Mouse (Mus musculus) testis, postnatal 10 days (tissue): ENCODE measurements around the gene Hdac11.

Experiments
- DNase-seq: peaks from one replicate; pipeline ENCODE4 v3.0.0; 2021; ENCODE audit warnings: low spot score

Gene Hdac11

GRCm38 (mm10) chr6:91137343-91137956 lies 19.0 kb upstream of the Hdac11 start:
- DNase-seq, result no peak

- DNase-seq, result peak; percentile 84
Observed at GRCm38 (mm10) chr6:91139846-91140245, 16.6 kb upstream of the Hdac11 start.

DNA sequence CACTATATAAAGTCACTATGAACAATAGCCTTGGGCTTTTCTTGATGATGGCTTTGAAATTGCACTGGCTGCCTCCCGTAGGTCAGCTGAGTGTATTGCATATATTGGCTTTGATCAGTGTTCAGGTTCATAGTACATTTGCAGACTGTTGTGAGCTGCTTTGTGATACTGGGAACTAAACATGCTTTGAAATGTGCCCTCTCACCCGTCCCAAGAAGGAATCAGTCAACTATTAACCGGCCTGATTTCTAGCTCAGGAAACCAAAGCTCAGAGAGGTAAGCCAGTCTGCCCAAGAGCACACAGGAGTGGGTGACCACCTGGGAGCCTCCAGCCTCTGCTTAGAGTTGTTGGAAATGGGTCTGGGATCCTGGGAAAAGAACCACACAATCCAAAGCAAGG lies 11.4 kb upstream of the Hdac11 start:
- no peak for DNase-seq

DNA sequence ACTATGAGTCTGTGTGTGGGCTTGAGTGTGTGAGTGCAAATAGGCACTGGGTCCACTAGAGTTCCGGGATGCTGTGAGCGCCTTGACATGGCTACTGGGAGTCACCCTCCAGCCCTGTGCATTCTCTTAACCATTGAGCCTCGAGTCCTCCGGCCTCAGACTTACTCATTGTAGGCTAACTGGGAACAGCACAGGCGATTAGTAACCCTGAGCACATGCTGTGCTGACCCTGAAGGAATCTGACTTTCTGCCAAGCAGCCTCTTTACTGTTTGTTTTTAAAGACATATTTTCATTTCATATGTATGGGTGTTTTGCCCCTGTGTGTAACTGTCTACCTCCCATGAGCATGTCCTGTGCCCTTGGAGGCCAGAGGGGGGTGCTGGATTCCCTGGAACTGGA lies 10.9 kb upstream of the Hdac11 start:
- no peak for DNase-seq

DNA sequence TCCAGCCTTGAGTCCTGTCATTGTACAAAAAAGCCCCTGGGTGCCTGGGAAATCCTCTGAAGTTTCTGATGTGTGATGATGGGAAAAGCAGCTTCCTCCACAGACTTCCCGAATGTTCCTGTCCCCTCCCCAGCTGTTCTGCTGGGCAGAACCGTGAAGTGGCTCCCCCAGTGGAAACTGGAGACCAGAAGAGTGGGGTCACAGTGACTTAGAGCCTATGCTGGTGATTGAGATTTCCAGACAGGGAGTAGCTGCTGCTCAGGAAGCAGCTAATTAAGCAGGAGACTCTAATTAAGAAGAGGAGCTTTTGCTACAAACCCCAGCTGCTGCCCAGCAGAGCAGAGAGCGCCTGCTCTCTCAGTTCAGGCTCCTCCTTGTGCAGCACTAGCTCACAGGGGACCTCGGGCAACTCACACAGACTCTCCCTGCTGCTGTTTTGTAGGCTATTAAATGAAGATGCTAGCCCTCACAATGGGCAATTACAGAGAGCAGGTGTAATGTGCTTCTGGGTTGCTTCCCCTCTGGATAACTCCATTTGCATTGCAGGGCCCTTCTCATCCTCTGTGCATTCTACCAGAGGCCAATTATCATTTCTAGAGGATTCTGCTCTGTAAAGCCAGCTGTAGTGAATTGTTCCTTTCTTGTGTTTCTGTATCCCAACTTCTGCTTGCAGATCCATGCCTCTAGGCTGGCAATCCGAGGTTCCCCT lies 9.9 kb upstream of the Hdac11 start:
- no peak for DNase-seq

GRCm38 (mm10) chr6:91147152-91147770 lies 9.2 kb upstream of the Hdac11 start:
- DNase-seq, result no peak

- peak; percentile 30 for DNase-seq
Observed at GRCm38 (mm10) chr6:91152892-91153548, 3.4 kb upstream of the Hdac11 start.

DNA sequence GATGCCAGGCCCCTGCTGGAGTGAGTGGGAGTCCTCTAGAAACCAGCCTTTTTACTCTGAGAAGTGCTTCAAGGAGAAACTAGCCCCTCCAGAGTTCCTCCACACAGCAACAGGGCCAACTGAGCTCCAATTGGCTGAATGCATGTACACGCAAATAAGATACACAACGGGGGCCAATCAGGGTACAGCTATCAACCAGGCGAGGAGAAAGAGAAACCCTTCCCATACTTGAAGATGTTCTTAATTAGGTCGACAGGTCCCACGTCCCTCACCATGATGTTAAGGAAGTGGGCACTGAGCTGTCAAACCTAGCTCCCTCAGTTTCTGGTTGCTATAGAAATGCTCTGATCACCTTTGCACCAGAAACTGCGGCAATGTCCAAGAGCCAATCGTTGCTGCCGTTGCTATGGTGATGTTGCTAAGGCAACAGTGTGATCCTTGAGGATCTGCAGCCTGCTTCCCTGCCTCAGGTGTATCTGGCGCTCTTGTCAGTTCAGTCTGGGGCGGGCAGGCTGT lies 2.9 kb upstream of the Hdac11 start:
- peak; percentile 43 for DNase-seq

DNA sequence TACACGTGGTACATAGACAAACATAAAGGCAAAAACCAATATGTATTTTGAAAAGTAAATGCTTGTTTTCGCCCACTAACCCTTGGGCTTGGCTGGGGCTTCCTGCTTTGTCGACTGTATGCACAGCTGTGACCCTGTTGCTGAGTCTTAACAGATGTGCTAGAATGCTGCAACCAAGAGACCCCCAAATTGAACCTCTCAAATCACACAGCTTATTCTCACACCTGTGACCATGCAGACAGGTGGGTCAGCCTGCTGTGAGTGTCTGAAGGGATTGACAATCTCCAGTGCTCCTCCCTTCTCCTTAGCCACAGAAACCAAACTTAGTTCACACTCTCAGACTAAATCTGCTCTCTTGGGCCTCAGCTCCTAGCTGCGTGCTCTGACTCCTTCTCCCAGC lies 1.8 kb upstream of the Hdac11 start:
- DNase-seq, result no peak

DNA sequence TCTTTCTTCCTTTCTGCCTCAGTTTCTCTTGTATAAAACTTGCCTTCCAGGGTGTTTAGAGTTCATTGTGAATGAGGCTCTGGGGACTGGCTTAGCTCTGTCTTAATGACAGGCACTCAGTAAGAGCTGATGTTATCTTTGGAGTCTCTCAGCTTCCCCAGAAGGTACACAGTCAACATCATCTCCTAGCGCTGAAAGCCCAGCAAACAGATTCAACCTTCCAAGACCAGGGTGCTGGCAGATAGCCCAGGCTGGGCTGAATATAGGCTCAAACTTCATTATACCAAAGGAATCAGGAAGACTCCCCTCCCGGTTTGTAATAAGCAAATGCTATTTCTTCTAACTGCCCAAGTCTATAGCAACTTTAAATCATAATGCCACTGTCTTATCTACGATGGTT lies 1.2 kb upstream of the Hdac11 start:
- DNase-seq, result no peak

GRCm38 (mm10) chr6:91156062-91156461 lies 403 bp upstream of the Hdac11 start:
- no peak for DNase-seq

DNA sequence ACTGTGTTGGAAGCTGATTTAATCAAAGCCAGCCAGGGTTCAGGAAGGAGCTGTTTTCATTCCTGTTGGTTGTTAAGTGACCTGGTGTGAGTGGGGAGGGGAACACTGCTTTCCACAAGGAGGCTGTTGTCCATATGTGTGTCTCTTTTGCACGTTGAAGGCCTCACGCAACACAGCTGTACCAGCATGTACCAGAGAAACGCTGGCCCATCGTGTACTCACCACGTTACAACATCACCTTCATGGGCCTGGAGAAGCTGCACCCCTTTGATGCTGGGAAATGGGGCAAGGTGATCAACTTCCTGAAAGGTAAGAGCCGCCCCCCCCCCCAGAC lies 739 bp downstream of the Hdac11 start:
- DNase-seq, result no peak

DNA sequence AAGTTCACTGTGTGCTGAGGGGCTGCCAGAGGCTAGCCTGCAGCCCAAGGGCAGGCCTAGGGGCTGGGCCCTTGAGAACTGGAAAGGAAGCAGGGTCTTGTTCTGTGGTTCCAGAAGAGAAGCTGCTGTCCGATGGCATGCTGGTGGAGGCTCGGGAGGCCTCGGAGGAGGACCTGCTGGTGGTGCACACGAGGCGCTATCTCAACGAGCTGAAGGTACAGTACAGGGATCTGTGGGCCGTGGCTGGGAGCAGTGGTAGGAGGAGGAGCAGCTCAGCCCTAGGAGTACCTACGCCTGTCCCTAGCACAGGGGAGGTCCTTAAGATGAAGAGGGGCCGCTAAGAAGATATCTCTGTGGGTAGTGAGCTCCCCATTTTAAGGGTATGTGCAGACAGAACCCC lies 2.6 kb downstream of the Hdac11 start:
- no peak for DNase-seq

DNA sequence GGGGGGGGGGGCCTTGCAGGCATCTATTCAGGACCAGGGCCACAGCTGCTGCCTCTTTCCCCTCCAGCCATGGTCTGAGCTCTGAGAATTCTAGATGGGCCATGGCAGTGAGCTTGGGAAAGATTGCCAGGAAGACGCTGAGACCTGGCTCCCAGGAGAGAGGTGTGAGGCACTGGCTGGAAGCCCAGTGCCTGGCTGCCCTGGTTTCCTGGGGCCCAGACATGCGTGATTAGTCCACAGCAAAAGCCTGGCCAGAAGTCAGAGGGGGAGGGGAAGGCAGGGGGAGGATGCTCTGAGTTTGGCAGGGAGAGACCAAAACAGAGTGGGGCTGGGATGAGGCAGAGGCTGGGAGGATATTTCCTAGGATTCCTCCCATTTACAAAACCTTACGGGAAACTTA lies 3.9 kb downstream of the Hdac11 start:
- DNase-seq, result no peak

DNA sequence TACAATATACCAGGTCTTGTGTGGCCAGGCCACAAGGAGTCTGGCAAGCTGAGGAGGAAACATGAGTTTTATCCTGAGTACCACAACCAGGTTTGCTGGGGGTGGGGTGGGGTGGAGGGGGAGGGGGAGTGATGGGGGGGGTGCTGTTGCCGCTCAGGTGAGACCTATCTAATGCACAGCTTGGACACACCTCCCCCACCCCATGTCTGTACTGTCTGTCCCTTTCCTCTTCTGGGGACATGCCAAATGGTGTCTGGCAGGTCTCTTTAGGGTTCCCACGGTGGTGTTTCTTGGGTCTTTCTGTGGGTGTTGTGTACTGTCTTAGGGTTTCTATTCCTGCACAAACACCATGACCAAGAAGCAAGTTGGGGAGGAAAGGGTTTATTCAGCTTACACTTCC lies 4.5 kb downstream of the Hdac11 start:
- DNase-seq, result no peak

GRCm38 (mm10) chr6:91161506-91162235 lies 5.2 kb downstream of the Hdac11 start:
- DNase-seq, result no peak

GRCm38 (mm10) chr6:91162314-91162713 lies 5.8 kb downstream of the Hdac11 start:
- DNase-seq, result no peak

DNA sequence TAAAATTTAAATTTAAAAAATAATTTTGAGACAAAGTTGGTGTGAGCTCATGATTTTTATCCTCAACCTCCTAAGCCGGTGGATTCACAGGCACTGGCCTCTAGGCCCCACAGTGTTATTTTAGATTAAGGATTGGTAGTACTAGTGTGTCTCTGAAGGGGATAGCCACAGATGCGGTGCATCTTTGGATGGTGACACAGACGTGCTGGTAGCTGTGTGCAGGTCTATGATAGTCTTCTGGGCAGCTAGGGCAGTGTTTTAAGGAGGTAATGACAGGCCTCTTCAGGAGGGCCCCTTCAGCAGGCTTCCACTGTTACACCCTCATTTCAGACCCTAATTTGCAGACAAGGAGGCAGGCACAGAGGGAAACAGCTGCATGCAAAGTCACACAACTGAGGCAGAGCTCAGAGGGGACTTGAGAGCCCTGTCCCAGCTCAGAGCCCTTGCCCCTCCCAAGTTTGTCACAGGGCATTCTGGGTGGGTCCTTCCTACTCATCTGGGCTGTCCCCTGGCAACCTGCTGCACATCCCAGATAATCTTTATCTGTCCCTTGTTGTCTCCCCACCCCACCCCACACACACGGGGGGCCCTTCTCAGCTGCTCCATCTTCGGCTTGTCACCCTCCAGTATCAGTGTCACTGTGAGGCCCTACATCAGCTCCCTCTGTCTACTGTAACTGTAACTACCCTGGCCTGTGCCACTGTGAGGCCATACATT lies 6.9 kb downstream of the Hdac11 start:
- no peak for DNase-seq

GRCm38 (mm10) chr6:91164584-91164983 lies 8.1 kb downstream of the Hdac11 start:
- no peak for DNase-seq

GRCm38 (mm10) chr6:91165210-91165609 lies 8.7 kb downstream of the Hdac11 start:
- DNase-seq, result peak; percentile 81

DNA sequence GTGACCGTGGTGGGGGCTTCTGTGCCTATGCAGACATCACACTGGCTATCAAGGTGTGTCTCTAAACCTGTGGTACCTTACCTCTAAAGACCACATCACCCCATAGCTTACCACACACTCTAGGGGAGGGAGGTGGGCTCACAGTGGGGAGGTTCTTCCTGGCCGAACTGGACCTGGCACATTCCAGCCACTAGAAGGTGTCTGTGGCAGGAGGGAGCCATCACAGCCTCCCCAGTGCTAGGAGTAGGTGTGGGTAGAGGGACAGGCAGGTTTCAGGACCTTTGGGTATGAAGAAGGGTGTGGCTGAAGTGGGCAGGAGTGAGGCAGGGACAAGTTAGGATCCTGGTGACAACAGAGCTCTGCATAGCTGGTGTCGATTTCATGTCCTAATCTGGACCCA lies 11.4 kb downstream of the Hdac11 start:
- DNase-seq, result no peak

GRCm38 (mm10) chr6:91169129-91169528 lies 12.7 kb downstream of the Hdac11 start:
- no peak for DNase-seq
